Mouse (Mus musculus): Measurements from ENCODE around the gene Pacs1. TPM values are rescaled to one million over a fixed set of nuclear protein-coding genes. Genes with fewer than 3 reads are reported as not detected.
"Not testable (repeated sequence)": the region's sequence is repeated elsewhere in the genome, so short reads cannot be mapped to it uniquely, and the experiment has no call there.

Pacs1 gene
- polyA plus RNA-seq, 1 experiment from 2014 or later = 23.8 TPM

GRCm38 (mm10) chr19:5221219-5221723 lies 51.6 kb downstream of the Pacs1 start:
- not testable (repeated sequence) for H3K4me1 ChIP-seq (ENCODE audit: insufficient read depth, low read length); H3K4me3 ChIP-seq (ENCODE audit: low read length); H3K27ac ChIP-seq (ENCODE audit: low read length); H3K4me2 ChIP-seq (replicated peaks; ENCODE audit: low read depth, low read length); H3K9me3 ChIP-seq (ENCODE audit: low read length); H3K27me3 ChIP-seq (ENCODE audit: insufficient read depth, low read length); H3K36me3 ChIP-seq (ENCODE audit: insufficient read depth, low read length); H3K9ac ChIP-seq (replicated peaks; ENCODE audit: low read length); ATAC-seq (ENCODE audit: low FRiP score, low TSS enrichment)
- 5% methylated on average over 2 of the region's 2 CpGs for WGBS

- no peak for ATAC-seq (ENCODE audit: low FRiP score, low TSS enrichment)
- H3K4me1 ChIP-seq (ENCODE audit: insufficient read depth, low read length) = no peaks in the 10 kb centered on the region
- no peaks in the 10 kb centered on the region for H3K36me3 ChIP-seq (ENCODE audit: insufficient read depth, low read length)
- H3K27ac ChIP-seq (ENCODE audit: low read length) = no peak overlapping the region
- no peaks in the 10 kb centered on the region for H3K9me3 ChIP-seq (ENCODE audit: low read length)
- 94% methylated on average over 3 of the region's 3 CpGs for WGBS
- no peak overlapping the region for H3K9ac ChIP-seq (replicated peaks; ENCODE audit: low read length)
- no peaks in the 10 kb centered on the region for H3K27me3 ChIP-seq (ENCODE audit: insufficient read depth, low read length)
- no peak overlapping the region for H3K4me2 ChIP-seq (replicated peaks; ENCODE audit: low read depth, low read length)
- no peak overlapping the region for H3K4me3 ChIP-seq (ENCODE audit: low read length)
Measured at GRCm38 (mm10) chr19:5220389-5220788, 52.5 kb downstream of the Pacs1 start.

GRCm38 (mm10) chr19:5201691-5202090 lies 71.2 kb downstream of the Pacs1 start:
- ATAC-seq (ENCODE audit: low FRiP score, low TSS enrichment) = no peak

GRCm38 (mm10) chr19:5200617-5201016 lies 72.3 kb downstream of the Pacs1 start:
- not testable (repeated sequence) for H3K4me3 ChIP-seq (ENCODE audit: low read length); H3K4me1 ChIP-seq (ENCODE audit: insufficient read depth, low read length); H3K27ac ChIP-seq (ENCODE audit: low read length); H3K9ac ChIP-seq (replicated peaks; ENCODE audit: low read length); H3K4me2 ChIP-seq (replicated peaks; ENCODE audit: low read depth, low read length); H3K36me3 ChIP-seq (ENCODE audit: insufficient read depth, low read length); ATAC-seq (ENCODE audit: low FRiP score, low TSS enrichment); H3K27me3 ChIP-seq (ENCODE audit: insufficient read depth, low read length); H3K9me3 ChIP-seq (ENCODE audit: low read length)
- 91% methylated on average over 4 of the region's 4 CpGs for WGBS

More at GRCm38 (mm10) chr19:5201691-5202090, 71.2 kb downstream of the Pacs1 start:
- H3K4me3 ChIP-seq (ENCODE audit: low read length) = no peak overlapping the region
- no peak overlapping the region for H3K9ac ChIP-seq (replicated peaks; ENCODE audit: low read length)
- no peaks in the 10 kb centered on the region for H3K27me3 ChIP-seq (ENCODE audit: insufficient read depth, low read length)
- no peaks in the 10 kb centered on the region for H3K4me1 ChIP-seq (ENCODE audit: insufficient read depth, low read length)
- H3K27ac ChIP-seq (ENCODE audit: low read length) = no peak overlapping the region
- H3K36me3 ChIP-seq (ENCODE audit: insufficient read depth, low read length) = no peaks in the 10 kb centered on the region
- no peak overlapping the region for H3K4me2 ChIP-seq (replicated peaks; ENCODE audit: low read depth, low read length)
- 85% methylated on average over 2 of the region's 2 CpGs for WGBS
- H3K9me3 ChIP-seq (ENCODE audit: low read length) = no peaks in the 10 kb centered on the region

- Histone ChIP-seq H3K27me3 (ENCODE audit: insufficient read depth, low read length) (no peaks in the 10 kb centered on the region), H3K36me3 (ENCODE audit: insufficient read depth, low read length) (no peaks in the 10 kb centered on the region), H3K4me1 (ENCODE audit: insufficient read depth, low read length) (no peaks in the 10 kb centered on the region), H3K9ac (replicated peaks; ENCODE audit: low read length) (no peak overlapping the region), H3K9me3 (ENCODE audit: low read length) (no peaks in the 10 kb centered on the region), H3K27ac (ENCODE audit: low read length) (no peak overlapping the region), H3K4me3 (ENCODE audit: low read length) (no peak overlapping the region), H3K4me2 (replicated peaks; ENCODE audit: low read depth, low read length) (no peak overlapping the region)
- no peak for ATAC-seq (ENCODE audit: low FRiP score, low TSS enrichment)
- 81% methylated on average over 3 of the region's 3 CpGs for WGBS
Measured at GRCm38 (mm10) chr19:5198553-5198952, 74.4 kb downstream of the Pacs1 start.

- Histone ChIP-seq H3K4me1 (ENCODE audit: insufficient read depth, low read length) (0 out of 2 replicates have a peak, but pooled peaks cover 5% of the 10 kb centered on the region), H3K27ac (ENCODE audit: low read length) (no peak overlapping the region), H3K4me2 (replicated peaks; ENCODE audit: low read depth, low read length) (no peak overlapping the region), H3K27me3 (ENCODE audit: insufficient read depth, low read length) (no peaks in the 10 kb centered on the region), H3K9ac (replicated peaks; ENCODE audit: low read length) (no peak overlapping the region), H3K9me3 (ENCODE audit: low read length) (no peaks in the 10 kb centered on the region), H3K36me3 (ENCODE audit: insufficient read depth, low read length) (no peaks in the 10 kb centered on the region), H3K4me3 (ENCODE audit: low read length) (no peak overlapping the region)
- no peak for ATAC-seq (ENCODE audit: low FRiP score, low TSS enrichment)
- WGBS = 58% methylated on average over 7 of the region's 7 CpGs
Measured at GRCm38 (mm10) chr19:5195417-5196035, 77.4 kb downstream of the Pacs1 start.

GRCm38 (mm10) chr19:5192397-5192796 lies 80.5 kb downstream of the Pacs1 start:
- Histone ChIP-seq H3K9me3 (ENCODE audit: low read length) (no peaks in the 10 kb centered on the region), H3K4me3 (ENCODE audit: low read length) (no peak overlapping the region), H3K36me3 (ENCODE audit: insufficient read depth, low read length) (no peaks in the 10 kb centered on the region), H3K4me2 (replicated peaks; ENCODE audit: low read depth, low read length) (no peak overlapping the region), H3K9ac (replicated peaks; ENCODE audit: low read length) (no peak overlapping the region), H3K4me1 (ENCODE audit: insufficient read depth, low read length) (0 out of 2 replicates have a peak, but pooled peaks cover 5% of the 10 kb centered on the region), H3K27me3 (ENCODE audit: insufficient read depth, low read length) (no peaks in the 10 kb centered on the region), H3K27ac (ENCODE audit: low read length) (no peak overlapping the region)
- no peak for ATAC-seq (ENCODE audit: low FRiP score, low TSS enrichment)

GRCm38 (mm10) chr19:5187439-5187838 lies 85.5 kb downstream of the Pacs1 start:
- Histone ChIP-seq H3K27ac (ENCODE audit: low read length) (no peak overlapping the region), H3K27me3 (ENCODE audit: insufficient read depth, low read length) (no peaks in the 10 kb centered on the region), H3K4me3 (ENCODE audit: low read length) (no peak overlapping the region), H3K4me2 (replicated peaks; ENCODE audit: low read depth, low read length) (no peak overlapping the region), H3K36me3 (ENCODE audit: insufficient read depth, low read length) (peaks cover 5% of the 10 kb centered on the region), H3K9me3 (ENCODE audit: low read length) (peaks cover 10% of the 10 kb centered on the region), H3K9ac (replicated peaks; ENCODE audit: low read length) (no peak overlapping the region), H3K4me1 (ENCODE audit: insufficient read depth, low read length) (0 out of 2 replicates have a peak, but pooled peaks cover 5% of the 10 kb centered on the region)
- no peak for ATAC-seq (ENCODE audit: low FRiP score, low TSS enrichment)
- WGBS = 90% methylated on average over 2 of the region's 2 CpGs

GRCm38 (mm10) chr19:5181926-5182325 lies 91.0 kb downstream of the Pacs1 start:
- H3K27ac ChIP-seq (ENCODE audit: low read length) = no peak overlapping the region
- ATAC-seq (ENCODE audit: low FRiP score, low TSS enrichment) = no peak
- H3K9me3 ChIP-seq (ENCODE audit: low read length) = peaks cover 10% of the 10 kb centered on the region
- no peaks in the 10 kb centered on the region for H3K4me1 ChIP-seq (ENCODE audit: insufficient read depth, low read length)
- no peak overlapping the region for H3K4me3 ChIP-seq (ENCODE audit: low read length)
- 78% methylated on average over 2 of the region's 2 CpGs for WGBS
- no peak overlapping the region for H3K9ac ChIP-seq (replicated peaks; ENCODE audit: low read length)
- no peak overlapping the region for H3K4me2 ChIP-seq (replicated peaks; ENCODE audit: low read depth, low read length)
- no peaks in the 10 kb centered on the region for H3K27me3 ChIP-seq (ENCODE audit: insufficient read depth, low read length)
- peaks cover 5% of the 10 kb centered on the region for H3K36me3 ChIP-seq (ENCODE audit: insufficient read depth, low read length)

GRCm38 (mm10) chr19:5178631-5179030 lies 94.3 kb downstream of the Pacs1 start:
- ATAC-seq (ENCODE audit: low FRiP score, low TSS enrichment) = no peak
- H3K27ac ChIP-seq (ENCODE audit: low read length) = no peak overlapping the region
- H3K9ac ChIP-seq (replicated peaks; ENCODE audit: low read length) = no peak overlapping the region
- 0 out of 2 replicates have a peak, but pooled peaks cover under 1% of the 10 kb centered on the region for H3K9me3 ChIP-seq (ENCODE audit: low read length)
- H3K4me2 ChIP-seq (replicated peaks; ENCODE audit: low read depth, low read length) = no peak overlapping the region
- WGBS = 55% methylated on average over 5 of the region's 5 CpGs
- H3K27me3 ChIP-seq (ENCODE audit: insufficient read depth, low read length) = no peaks in the 10 kb centered on the region
- no peak overlapping the region for H3K4me3 ChIP-seq (ENCODE audit: low read length)
- no peaks in the 10 kb centered on the region for H3K36me3 ChIP-seq (ENCODE audit: insufficient read depth, low read length)
- H3K4me1 ChIP-seq (ENCODE audit: insufficient read depth, low read length) = no peaks in the 10 kb centered on the region

Measured in kidney, embryonic 16.5 days (tissue).